Mouse (Mus musculus): ENCODE data around the gene Wdr81. TPM values are rescaled to one million over a fixed set of nuclear protein-coding genes. Genes with fewer than 3 reads are reported as not detected.
A peak's percentile ranks its signal among the peaks of the same experiment; 100 is the strongest.

Wdr81 gene
- 4.6 and 5.1 TPM in 2 replicates for polyA plus RNA-seq (2014; fragmentation: Nextera tagmentation; extraction: Ambion mirVana)

DNA sequence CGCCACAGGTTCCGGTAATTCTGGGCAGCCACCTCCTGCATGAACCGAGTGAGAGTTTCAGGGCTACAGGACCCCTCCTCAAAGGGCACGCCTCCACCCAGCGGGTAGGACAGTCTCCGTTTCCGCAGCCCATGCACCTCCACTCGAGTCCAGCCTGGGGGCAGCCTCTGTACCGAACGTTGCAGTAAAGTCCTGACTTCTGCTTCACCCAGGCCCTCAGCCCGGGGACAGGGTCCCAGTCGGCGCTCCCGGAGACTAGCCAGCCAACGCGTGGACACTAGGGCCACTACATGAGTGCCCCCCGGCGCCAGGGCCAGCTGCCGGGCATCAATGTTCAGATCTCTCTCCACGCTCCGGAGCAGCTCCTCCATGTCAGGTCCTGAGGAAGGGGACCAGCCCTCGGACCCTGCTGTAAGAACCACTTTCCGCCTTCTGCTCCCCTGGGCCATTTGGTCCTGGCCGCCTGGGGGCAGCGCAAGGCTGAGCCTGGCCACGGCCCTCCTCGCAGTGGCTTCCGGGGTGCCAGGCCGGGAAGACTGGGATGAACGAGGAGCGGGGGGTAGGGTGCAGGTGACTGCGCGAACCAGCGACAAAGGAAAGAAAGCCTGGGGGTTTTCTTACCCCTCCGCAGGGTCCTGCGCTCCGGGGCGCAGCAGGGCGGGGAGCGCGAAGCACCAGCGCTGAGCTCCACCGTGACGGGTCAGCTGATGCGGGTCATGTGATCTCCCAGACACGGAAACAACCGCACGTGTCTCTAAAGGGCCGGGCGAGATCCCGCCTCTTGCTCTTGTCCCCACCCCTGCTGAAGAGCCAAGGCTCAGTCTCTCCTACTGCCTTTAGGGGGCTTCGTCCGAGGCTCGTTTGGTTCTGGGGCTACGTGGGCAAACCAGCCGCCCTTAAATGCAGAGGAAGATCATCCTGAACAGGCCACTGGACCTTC, at the start of gene Wdr81:
TSS of gene Wdr81 (minus strand) at position 727 of the 940 bp plus-strand sequence.
- Histone ChIP-seq H3K36me3 (ENCODE audit: control insufficient read depth, insufficient read depth, low read length) (no peaks in the 10 kb centered on the region; the same call in 1 of the 2 replicates), H3K4me1 (ENCODE audit: control insufficient read depth, insufficient read depth, low read length) (peaks cover 9% of the 10 kb centered on the region), H3K4me3 (ENCODE audit: low read depth, low read length) (peak within 1 kb of the TSS; percentile 51), H3K9me3 (ENCODE audit: control insufficient read depth, low read depth, low read length) (no peaks in the 10 kb centered on the region), H3K4me2 (replicated peaks; ENCODE audit: low read depth, low read length) (peak within 1 kb of the TSS; percentile 100), H3K27ac (ENCODE audit: low read length) (peak within 1 kb of the TSS; percentile 4; the same call in 1 of the 2 replicates), H3K27me3 (ENCODE audit: control insufficient read depth, insufficient read depth, low read length) (no peaks in the 10 kb centered on the region), H3K9ac (replicated peaks; ENCODE audit: low read depth, low read length) (peak within 1 kb of the TSS; percentile 50; the same call in 1 of the 2 replicates)
- 2% methylated on average over 56 of the region's 56 CpGs for WGBS
- ATAC-seq (ENCODE audit: insufficient number of reproducible peaks, insufficient read depth, low FRiP score, low read depth): peak; percentile 92

DNA sequence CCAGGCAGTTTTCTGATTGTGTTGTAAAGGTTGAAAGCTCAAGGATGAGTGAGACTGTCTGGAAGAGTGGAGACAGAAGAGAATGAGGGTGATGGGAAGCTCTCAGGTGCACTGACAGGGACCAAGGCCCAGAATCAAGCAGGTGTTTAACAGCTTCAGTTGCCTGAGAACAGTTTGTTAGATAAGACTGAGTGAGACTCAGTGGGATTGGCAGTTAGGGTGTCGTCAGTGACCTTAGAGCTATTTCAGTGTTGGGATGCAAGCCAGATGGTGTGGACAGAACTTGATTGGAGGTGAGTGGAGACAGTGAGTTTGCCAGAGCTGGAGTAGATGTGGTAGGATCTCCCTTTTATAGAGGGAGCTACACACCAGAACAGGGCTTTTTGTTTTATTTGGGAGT, 43.6 kb upstream of the Wdr81 start:
- H3K9ac ChIP-seq (replicated peaks; ENCODE audit: low read depth, low read length): no peak overlapping the region
- H3K27ac ChIP-seq (ENCODE audit: low read length): no peak overlapping the region
- H3K27me3 ChIP-seq (ENCODE audit: control insufficient read depth, insufficient read depth, low read length): no peaks in the 10 kb centered on the region
- WGBS: 77% methylated on average over 1 of the region's 1 CpGs
- H3K4me1 ChIP-seq (ENCODE audit: control insufficient read depth, insufficient read depth, low read length): no peaks in the 10 kb centered on the region
- peaks cover 97% of the 10 kb centered on the region for H3K36me3 ChIP-seq (ENCODE audit: control insufficient read depth, insufficient read depth, low read length)
- no peaks in the 10 kb centered on the region for H3K9me3 ChIP-seq (ENCODE audit: control insufficient read depth, low read depth, low read length)
- H3K4me2 ChIP-seq (replicated peaks; ENCODE audit: low read depth, low read length): no peak overlapping the region
- no peak overlapping the region for H3K4me3 ChIP-seq (ENCODE audit: low read depth, low read length)
- ATAC-seq (ENCODE audit: insufficient number of reproducible peaks, insufficient read depth, low FRiP score, low read depth): no peak

DNA sequence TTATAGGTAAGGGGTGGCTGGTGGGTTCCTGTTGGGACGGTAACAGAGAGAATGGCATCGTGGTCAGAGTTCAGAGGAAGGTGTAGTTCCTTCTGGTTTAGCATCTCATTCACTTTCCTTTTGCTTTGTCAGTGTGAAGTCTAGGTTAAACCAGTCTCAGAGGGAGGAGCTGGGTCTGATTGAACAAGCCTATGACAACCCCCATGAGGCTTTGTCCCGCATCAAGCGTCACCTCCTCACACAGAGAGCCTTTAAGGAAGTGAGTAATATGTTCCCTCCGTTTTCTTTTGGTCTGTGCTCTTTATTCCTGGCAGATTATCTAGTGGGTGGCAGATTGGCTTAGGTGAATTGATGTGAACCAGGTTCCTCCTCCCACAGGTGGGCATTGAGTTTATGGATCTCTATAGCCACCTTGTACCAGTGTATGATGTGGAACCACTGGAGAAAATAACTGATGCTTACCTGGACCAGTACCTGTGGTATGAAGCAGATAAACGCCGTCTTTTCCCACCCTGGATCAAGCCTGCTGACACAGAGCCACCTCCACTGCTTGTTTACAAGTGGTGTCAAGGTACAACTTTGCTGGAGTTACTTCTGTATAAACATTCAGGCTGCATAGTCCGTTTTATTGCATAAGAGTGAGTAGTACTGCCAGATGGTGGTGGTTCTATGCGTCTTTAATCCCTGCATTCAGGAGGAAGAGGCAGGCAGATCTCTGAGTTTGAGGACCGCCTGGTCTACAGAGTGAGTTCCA, 40.0 kb upstream of the Wdr81 start:
- Histone ChIP-seq H3K4me1 (ENCODE audit: control insufficient read depth, insufficient read depth, low read length) (no peaks in the 10 kb centered on the region), H3K9ac (replicated peaks; ENCODE audit: low read depth, low read length) (no peak overlapping the region), H3K27me3 (ENCODE audit: control insufficient read depth, insufficient read depth, low read length) (no peaks in the 10 kb centered on the region), H3K36me3 (ENCODE audit: control insufficient read depth, insufficient read depth, low read length) (peaks cover 98% of the 10 kb centered on the region), H3K27ac (ENCODE audit: low read length) (no peak overlapping the region), H3K9me3 (ENCODE audit: control insufficient read depth, low read depth, low read length) (no peaks in the 10 kb centered on the region), H3K4me2 (replicated peaks; ENCODE audit: low read depth, low read length) (no peak overlapping the region), H3K4me3 (ENCODE audit: low read depth, low read length) (no peak overlapping the region)
- 88% methylated on average over 10 of the region's 10 CpGs for WGBS
- ATAC-seq (ENCODE audit: insufficient number of reproducible peaks, insufficient read depth, low FRiP score, low read depth): no peak

DNA sequence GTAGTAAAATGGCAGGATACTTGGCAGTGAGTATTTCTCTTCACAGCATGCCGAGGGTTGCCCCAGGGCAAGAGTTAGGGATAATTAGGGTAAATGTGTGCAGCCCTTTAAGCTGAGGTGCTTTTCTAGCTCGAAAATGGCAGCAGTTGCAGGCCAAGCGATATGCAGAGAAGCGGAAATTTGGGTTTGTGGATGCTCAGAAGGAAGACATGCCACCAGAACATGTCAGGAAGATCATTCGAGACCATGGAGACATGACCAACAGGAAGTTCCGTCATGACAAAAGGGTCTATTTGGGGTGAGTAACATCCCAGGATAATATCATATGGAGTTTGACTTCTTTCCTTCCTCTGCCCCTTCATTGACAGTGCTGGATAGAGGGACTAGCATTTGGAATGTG, 33.0 kb upstream of the Wdr81 start:
- Histone ChIP-seq H3K4me1 (ENCODE audit: control insufficient read depth, insufficient read depth, low read length) (peaks cover 10% of the 10 kb centered on the region), H3K4me3 (ENCODE audit: low read depth, low read length) (peak overlapping the region; percentile 72), H3K9ac (replicated peaks; ENCODE audit: low read depth, low read length) (peak overlapping the region; percentile 58), H3K27ac (ENCODE audit: low read length) (no peak overlapping the region), H3K4me2 (replicated peaks; ENCODE audit: low read depth, low read length) (peak overlapping the region; percentile 69), H3K36me3 (ENCODE audit: control insufficient read depth, insufficient read depth, low read length) (peaks cover 38% of the 10 kb centered on the region), H3K27me3 (ENCODE audit: control insufficient read depth, insufficient read depth, low read length) (no peaks in the 10 kb centered on the region), H3K9me3 (ENCODE audit: control insufficient read depth, low read depth, low read length) (no peaks in the 10 kb centered on the region)
- ATAC-seq (ENCODE audit: insufficient number of reproducible peaks, insufficient read depth, low FRiP score, low read depth): no peak
- 39% methylated on average over 6 of the region's 6 CpGs for WGBS

DNA sequence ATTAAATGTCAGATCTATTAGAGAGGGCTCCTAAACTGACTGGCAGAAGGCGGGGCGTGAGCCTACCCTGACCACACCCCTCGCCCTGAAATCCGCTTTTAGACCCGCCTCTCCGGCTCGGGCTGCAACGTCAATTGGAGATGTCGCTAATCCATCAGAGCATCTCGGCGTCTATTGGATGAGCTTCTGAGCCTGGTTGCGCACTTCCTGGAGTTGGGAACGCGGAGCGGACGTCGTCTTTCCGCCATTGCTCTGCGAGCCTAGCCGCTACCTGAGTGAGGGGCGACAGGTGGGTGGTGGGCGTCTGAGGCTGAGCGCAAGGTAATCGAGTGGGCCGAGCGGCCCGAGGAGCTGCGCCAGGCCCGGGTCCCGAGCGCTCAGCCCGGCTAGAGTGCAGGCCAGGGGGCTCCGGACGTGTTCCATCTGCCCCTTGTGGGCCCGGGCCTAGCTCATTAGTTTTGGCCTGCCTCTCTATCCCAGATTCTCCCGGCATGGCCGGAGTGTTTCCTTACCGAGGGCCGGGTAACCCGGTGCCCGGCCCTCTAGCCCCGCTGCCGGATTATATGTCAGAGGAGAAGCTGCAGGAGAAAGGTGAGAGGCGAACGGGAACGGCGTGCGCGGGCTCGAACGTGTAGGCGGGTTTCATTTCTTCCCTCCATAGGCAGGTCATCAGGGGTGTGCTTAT, 32.2 kb upstream of the Wdr81 start, which contains the start of gene Prpf8:
TSS of gene Prpf8 (plus strand) at position 216 of the 685 bp plus-strand sequence.
- WGBS: under 1% methylated on average over 52 of the region's 52 CpGs
- peak within 1 kb of the TSS; percentile 41; the same call in 1 of the 2 replicates for H3K27ac ChIP-seq (ENCODE audit: low read length)
- peak within 1 kb of the TSS; percentile 69 for H3K4me2 ChIP-seq (replicated peaks; ENCODE audit: low read depth, low read length)
- H3K27me3 ChIP-seq (ENCODE audit: control insufficient read depth, insufficient read depth, low read length): no peaks in the 10 kb centered on the region
- peak within 1 kb of the TSS; percentile 72 for H3K4me3 ChIP-seq (ENCODE audit: low read depth, low read length)
- H3K9me3 ChIP-seq (ENCODE audit: control insufficient read depth, low read depth, low read length): no peaks in the 10 kb centered on the region
- H3K9ac ChIP-seq (replicated peaks; ENCODE audit: low read depth, low read length): peak within 1 kb of the TSS; percentile 58
- H3K4me1 ChIP-seq (ENCODE audit: control insufficient read depth, insufficient read depth, low read length): peaks cover 10% of the 10 kb centered on the region
- peak; percentile 99 for ATAC-seq (ENCODE audit: insufficient number of reproducible peaks, insufficient read depth, low FRiP score, low read depth)
- H3K36me3 ChIP-seq (ENCODE audit: control insufficient read depth, insufficient read depth, low read length): peaks cover 30% of the 10 kb centered on the region

DNA sequence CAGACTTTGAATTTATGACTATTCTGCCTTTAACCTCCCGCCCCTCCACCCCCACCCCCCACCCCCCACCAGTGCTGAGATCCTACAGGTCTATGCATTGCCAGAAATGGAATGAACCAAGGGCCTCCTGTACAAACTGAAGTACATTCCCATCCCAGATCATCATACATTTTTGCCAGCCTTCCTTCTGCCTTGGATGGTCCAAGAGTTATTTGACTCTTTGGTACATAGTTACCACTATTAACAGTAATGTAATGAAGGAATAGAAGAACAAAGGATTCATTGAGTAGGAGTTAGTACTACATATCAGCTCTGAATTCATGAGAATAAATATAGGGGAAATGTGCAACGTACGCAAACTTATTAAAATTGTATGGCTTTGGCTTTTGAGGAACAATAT, 31.7 kb upstream of the Wdr81 start:
- Histone ChIP-seq H3K27me3 (ENCODE audit: control insufficient read depth, insufficient read depth, low read length) (no peaks in the 10 kb centered on the region), H3K4me2 (replicated peaks; ENCODE audit: low read depth, low read length) (peak overlapping the region; percentile 28), H3K27ac (ENCODE audit: low read length) (no peak overlapping the region), H3K9me3 (ENCODE audit: control insufficient read depth, low read depth, low read length) (no peaks in the 10 kb centered on the region), H3K4me3 (ENCODE audit: low read depth, low read length) (peak overlapping the region; percentile 72), H3K9ac (replicated peaks; ENCODE audit: low read depth, low read length) (no peak overlapping the region), H3K4me1 (ENCODE audit: control insufficient read depth, insufficient read depth, low read length) (peaks cover 10% of the 10 kb centered on the region), H3K36me3 (ENCODE audit: control insufficient read depth, insufficient read depth, low read length) (peaks cover 25% of the 10 kb centered on the region)
- ATAC-seq (ENCODE audit: insufficient number of reproducible peaks, insufficient read depth, low FRiP score, low read depth): peak; percentile 17; the same call in 1 of the 2 replicates
- 26% methylated on average over 3 of the region's 3 CpGs for WGBS

DNA sequence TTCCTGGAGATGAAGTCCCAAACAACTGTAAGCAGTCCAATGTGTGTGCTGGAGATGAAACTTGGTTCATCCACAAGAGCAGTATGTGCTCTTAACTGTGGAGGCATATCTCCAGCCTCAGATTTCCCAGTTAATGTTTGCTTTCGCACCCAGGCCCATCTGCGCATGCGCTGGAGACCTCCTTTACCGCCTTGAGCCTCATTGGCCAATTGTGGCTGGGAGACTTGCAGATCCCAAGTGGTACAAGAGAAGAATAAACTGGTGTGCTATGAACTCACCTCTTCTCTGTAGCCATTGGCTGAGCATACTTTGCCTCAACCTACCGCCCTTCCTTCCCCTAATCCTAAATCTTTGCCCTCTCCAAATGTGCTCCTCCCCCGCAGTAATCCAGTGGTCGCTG, 18.9 kb upstream of the Wdr81 start:
- Histone ChIP-seq H3K4me3 (ENCODE audit: low read depth, low read length) (no peak overlapping the region), H3K36me3 (ENCODE audit: control insufficient read depth, insufficient read depth, low read length) (no peaks in the 10 kb centered on the region), H3K27me3 (ENCODE audit: control insufficient read depth, insufficient read depth, low read length) (no peaks in the 10 kb centered on the region), H3K9ac (replicated peaks; ENCODE audit: low read depth, low read length) (no peak overlapping the region), H3K27ac (ENCODE audit: low read length) (no peak overlapping the region), H3K9me3 (ENCODE audit: control insufficient read depth, low read depth, low read length) (no peaks in the 10 kb centered on the region), H3K4me1 (ENCODE audit: control insufficient read depth, insufficient read depth, low read length) (peaks cover 2% of the 10 kb centered on the region; the same call in 1 of the 2 replicates), H3K4me2 (replicated peaks; ENCODE audit: low read depth, low read length) (no peak overlapping the region)
- WGBS: 64% methylated on average over 7 of the region's 7 CpGs
- no peak for ATAC-seq (ENCODE audit: insufficient number of reproducible peaks, insufficient read depth, low FRiP score, low read depth)
